Comparison of ENCODE assay signal across 9 mouse cellular contexts in genomic region chr3:89861070-89861469, GRCm38 (mm10). TPM values are rescaled to one million over a fixed set of nuclear protein-coding genes. Genes with fewer than 3 reads are reported as not detected.
DNase-seq lines count a peak whose midpoint lies in the region; ATAC-seq and TF ChIP-seq lines count a peak whose summit lies in the region.
"Had no signal": no experiment of that assay in that cellular context is flagged by ENCODE, and none has a peak within 500 bp of the region (broad histone marks: within the 10 kb centered on the region; RNA-seq: fewer than 3 reads in every experiment).

No protein-coding gene starts in this region.

- no peaks in the 10 kb centered on the region for H3K27me3 ChIP-seq in liver, adult 2 months (ENCODE audit: control insufficient read depth, insufficient read depth, low read length)
- no peaks in the 10 kb centered on the region for H3K27me3 ChIP-seq in liver, embryonic 11.5 days (replicated peaks; ENCODE audit: control insufficient read depth, insufficient read depth, low read length)
- no peaks in the 10 kb centered on the region for H3K27me3 ChIP-seq in embryonic facial prominence, embryonic 11.5 days (ENCODE audit: control insufficient read depth, insufficient read depth, low read length)
- H3K27me3 ChIP-seq in heart, embryonic 14.5 days (ENCODE audit: control insufficient read depth, insufficient read depth, low read length): no peaks in the 10 kb centered on the region

- H3K9ac ChIP-seq in liver, adult 2 months (ENCODE audit: low read depth, low read length): no peak overlapping the region
- H3K9ac ChIP-seq in liver, embryonic 11.5 days (ENCODE audit: low read depth, low read length): no peak overlapping the region
- no peak overlapping the region for H3K9ac ChIP-seq in embryonic facial prominence, embryonic 11.5 days (replicated peaks; ENCODE audit: low read length)
- no peak overlapping the region for H3K9ac ChIP-seq in heart, embryonic 14.5 days (ENCODE audit: low read length)
- H3K9ac ChIP-seq: midbrain, embryonic 12.5 days had no signal

- no peak for TF ChIP-seq CTCF in liver, adult 2 months (IDR thresholded peaks at IDR 0.05; ENCODE audit: low read depth, low read length)

- H3K27ac ChIP-seq in liver, adult 2 months (replicated peaks; ENCODE audit: insufficient read depth, low read depth, low read length): 0 out of 2 replicates have a peak overlapping the region, but pooled peaks have one; percentile 2
- H3K27ac ChIP-seq in liver, embryonic 11.5 days (ENCODE audit: low read depth, low read length): no peak overlapping the region
- H3K27ac ChIP-seq in embryonic facial prominence, embryonic 11.5 days (replicated peaks; ENCODE audit: low read depth, low read length): no peak overlapping the region
- H3K27ac ChIP-seq in heart, embryonic 14.5 days (replicated peaks in 1 of 2; ENCODE audit: control insufficient read depth in 1 of 2, insufficient read depth in 1 of 2, low read depth in 2 of 2, low read length in 2 of 2): no peak overlapping the region
- H3K27ac ChIP-seq: midbrain, embryonic 12.5 days had no signal

- no peak overlapping the region for H3K4me2 ChIP-seq in liver, embryonic 11.5 days
- H3K4me2 ChIP-seq in embryonic facial prominence, embryonic 11.5 days (ENCODE audit: low read depth, low read length): no peak overlapping the region
- no peak overlapping the region for H3K4me2 ChIP-seq in heart, embryonic 14.5 days (ENCODE audit: low read length)
- H3K4me2 ChIP-seq: midbrain, embryonic 12.5 days had no signal

- 0 out of 2 replicates have a peak, but pooled peaks cover 3% of the 10 kb centered on the region for H3K9me3 ChIP-seq in liver, embryonic 11.5 days (ENCODE audit: control insufficient read depth, low read length)
- no peaks in the 10 kb centered on the region for H3K9me3 ChIP-seq in embryonic facial prominence, embryonic 11.5 days (replicated peaks; ENCODE audit: control insufficient read depth, low read length)
- H3K9me3 ChIP-seq in heart, embryonic 14.5 days (ENCODE audit: control insufficient read depth, low read length): 0 out of 2 replicates have a peak, but pooled peaks cover 5% of the 10 kb centered on the region
- H3K9me3 ChIP-seq: midbrain, embryonic 12.5 days had no signal

- no peaks in the 10 kb centered on the region for H3K79me2 ChIP-seq in liver, adult 2 months (ENCODE audit: control insufficient read depth, insufficient read depth, low read length)

- 11% methylated on average over 4 of the region's 4 CpGs for WGBS in liver, adult 2 months
- WGBS in liver, embryonic 11.5 days: 24% methylated on average over 4 of the region's 4 CpGs
- WGBS in embryonic facial prominence, embryonic 11.5 days: 25% methylated on average over 4 of the region's 4 CpGs
- WGBS in heart, embryonic 14.5 days: 25% methylated on average over 4 of the region's 4 CpGs

- ATAC-seq in liver, embryonic 11.5 days (replicated peaks; ENCODE audit: low FRiP score): no peak
- ATAC-seq in embryonic facial prominence, embryonic 11.5 days (replicated peaks; ENCODE audit: insufficient number of reproducible peaks, low FRiP score, low TSS enrichment, low read depth): 0 out of 2 replicates have a peak, but pooled peaks have one; percentile 39
- peak; percentile 49; the same call in 1 of the 2 replicates for ATAC-seq in heart, embryonic 14.5 days (ENCODE audit: insufficient number of reproducible peaks, insufficient read depth, low FRiP score, low read depth)

- no peak for TF ChIP-seq POLR2A in liver, adult 2 months (IDR thresholded peaks at IDR 0.05; ENCODE audit: extremely low read depth, insufficient read depth, low read length)

- H3K36me3 ChIP-seq in liver, adult 2 months (ENCODE audit: control insufficient read depth, insufficient read depth, low read length): no peaks in the 10 kb centered on the region
- H3K36me3 ChIP-seq in liver, embryonic 11.5 days (ENCODE audit: control insufficient read depth, insufficient read depth, low read length): no peaks in the 10 kb centered on the region
- H3K36me3 ChIP-seq in embryonic facial prominence, embryonic 11.5 days (replicated peaks; ENCODE audit: control insufficient read depth, insufficient read depth, low read depth, low read length): no peaks in the 10 kb centered on the region
- peaks cover 11% of the 10 kb centered on the region for H3K36me3 ChIP-seq in heart, embryonic 14.5 days (ENCODE audit: control insufficient read depth, insufficient read depth, low read length)
- H3K36me3 ChIP-seq: midbrain, embryonic 12.5 days had no signal

- peak; percentile 89 for DNase-seq in liver, adult 2 months (ENCODE audit: extremely low read depth, low read depth, low spot score)
- no peak for DNase-seq in liver, embryonic 11.5 days (ENCODE audit: low spot score)
- peak; percentile 43 for DNase-seq in embryonic facial prominence, embryonic 11.5 days (ENCODE audit: low spot score)
- DNase-seq in kidney, postnatal 25 days: peak; percentile 59 to 85
- DNase-seq in lung, postnatal 25 days (ENCODE audit: low spot score): peak; percentile 70
- DNase-seq in right cerebral cortex, postnatal 14 days: peak; percentile 29
- no peak for DNase-seq in natural killer cell, adult 2 months (ENCODE audit: low spot score in 2 of 2)

- H3K4me3 ChIP-seq in liver, adult 2 months (ENCODE audit: insufficient read depth, low read depth, low read length): no peak overlapping the region
- H3K4me3 ChIP-seq in liver, embryonic 11.5 days (ENCODE audit: low read depth, low read length): no peak overlapping the region
- no peak overlapping the region for H3K4me3 ChIP-seq in embryonic facial prominence, embryonic 11.5 days (ENCODE audit: low read depth, low read length)
- no peak overlapping the region for H3K4me3 ChIP-seq in heart, embryonic 14.5 days (ENCODE audit: control insufficient read depth in 1 of 2, insufficient read depth in 1 of 2, low read depth in 1 of 2, low read length in 2 of 2)
- H3K4me3 ChIP-seq: midbrain, embryonic 12.5 days had no signal

- H3K4me1 ChIP-seq in liver, adult 2 months (ENCODE audit: control insufficient read depth, insufficient read depth, low read length): peaks cover 11% of the 10 kb centered on the region; the same call in 1 of the 2 replicates
- no peaks in the 10 kb centered on the region for H3K4me1 ChIP-seq in liver, embryonic 11.5 days (replicated peaks; ENCODE audit: control insufficient read depth, insufficient read depth, low read length)
- no peaks in the 10 kb centered on the region for H3K4me1 ChIP-seq in embryonic facial prominence, embryonic 11.5 days (ENCODE audit: control insufficient read depth, insufficient read depth, low read length)
- H3K4me1 ChIP-seq in heart, embryonic 14.5 days (ENCODE audit: control insufficient read depth in 2 of 2, insufficient read depth in 2 of 2, low read length in 2 of 2): peaks cover 4 to 7% of the 10 kb centered on the region in 2 experiments; a peak in 1 of 4 replicates

RNA-seq across cellular contexts. Expression of gene She, which starts 29.9 kb away (rescaled TPM):
- total RNA-seq in liver, adult 2 months (2014; rRNA removed): 2.3 and 2.5 TPM in 2 replicates
- 0.78 TPM in 2 replicates for polyA plus RNA-seq in liver, adult 2 months (2012; rRNA removed)
- 3.2 and 3.9 TPM in 2 replicates for polyA plus RNA-seq in liver, embryonic 11.5 days (2014; fragmentation: Nextera tagmentation; extraction: Ambion mirVana)
- polyA plus RNA-seq in embryonic facial prominence, embryonic 11.5 days (2014; fragmentation: Nextera tagmentation; extraction: Ambion mirVana): 2.7 and 3.2 TPM in 2 replicates
- polyA plus RNA-seq in heart, embryonic 14.5 days (2014; fragmentation: Nextera tagmentation; extraction: Ambion mirVana): 8.9 and 9.0 TPM in 2 replicates

RNA-seq across cellular contexts. Expression of gene Il6ra, which starts 51.9 kb away (rescaled TPM):
- 15.4 and 19.7 TPM in 2 replicates for total RNA-seq in liver, adult 2 months (2014; rRNA removed)
- 10.1 and 10.5 TPM in 2 replicates for polyA plus RNA-seq in liver, adult 2 months (2012; rRNA removed)
- 0.71 and 1.0 TPM in 2 replicates for polyA plus RNA-seq in liver, embryonic 11.5 days (2014; fragmentation: Nextera tagmentation; extraction: Ambion mirVana)
- polyA plus RNA-seq in embryonic facial prominence, embryonic 11.5 days (2014; fragmentation: Nextera tagmentation; extraction: Ambion mirVana): 0.15 and 0.21 TPM in 2 replicates
- polyA plus RNA-seq in heart, embryonic 14.5 days (2014; fragmentation: Nextera tagmentation; extraction: Ambion mirVana): 0.32 and 0.58 TPM in 2 replicates

Comparison
In these comparisons a context has a peak if more than half of its experiments do, and no peak if none do; other contexts are left out.
1. DNase-seq: peak in liver, adult 2 months (single experiment), embryonic facial prominence, embryonic 11.5 days (single experiment), kidney, postnatal 25 days (2 of 2), lung, postnatal 25 days (single experiment) and right cerebral cortex, postnatal 14 days (single experiment); none in liver, embryonic 11.5 days (single experiment) and natural killer cell, adult 2 months (0 of 2).